Comparison of ENCODE assay signal across 17 mouse cellular contexts in genomic region chr2:10100471-10100870, GRCm38 (mm10). TPM values are rescaled to one million over a fixed set of nuclear protein-coding genes. Genes with fewer than 3 reads are reported as not detected.
A peak's percentile ranks its signal among the peaks of the same experiment; 100 is the strongest.
DNase-seq lines count a peak whose midpoint lies in the region; ATAC-seq and TF ChIP-seq lines count a peak whose summit lies in the region.
"Had no signal": no experiment of that assay in that cellular context is flagged by ENCODE, and none has a peak within 500 bp of the region (broad histone marks: within the 10 kb centered on the region; RNA-seq: fewer than 3 reads in every experiment).

No protein-coding gene starts in this region.

- TF ChIP-seq CTCF in midbrain, postnatal 0 days (IDR thresholded peaks at IDR 0.05), result no peak
- no peak for TF ChIP-seq CTCF in liver, embryonic 14.5 days (IDR thresholded peaks at IDR 0.05; ENCODE audit: low read depth)
- TF ChIP-seq CTCF in stomach, postnatal 0 days (IDR thresholded peaks at IDR 0.05; ENCODE audit: low read depth), result no peak

- H3K9ac ChIP-seq in hindbrain, embryonic 13.5 days, result no peak overlapping the region
- no peak overlapping the region for H3K9ac ChIP-seq in midbrain, embryonic 11.5 days (ENCODE audit: low read length)
- H3K9ac ChIP-seq in midbrain, postnatal 0 days (replicated peaks; ENCODE audit: low read length, poor library complexity, severe bottlenecking), result no peak overlapping the region
- no peak overlapping the region for H3K9ac ChIP-seq in liver, embryonic 14.5 days (replicated peaks)
- no peak overlapping the region for H3K9ac ChIP-seq in stomach, postnatal 0 days (ENCODE audit: low read length)
- H3K9ac ChIP-seq: embryonic facial prominence, embryonic 15.5 days; forebrain, embryonic 13.5 days; hindbrain, embryonic 14.5 days; midbrain, embryonic 15.5 days had no signal

- H3K4me1 ChIP-seq in hindbrain, embryonic 13.5 days (replicated peaks), result no peaks in the 10 kb centered on the region
- no peaks in the 10 kb centered on the region for H3K4me1 ChIP-seq in hindbrain, embryonic 10.5 days (replicated peaks)
- no peaks in the 10 kb centered on the region for H3K4me1 ChIP-seq in midbrain, embryonic 11.5 days (ENCODE audit: control insufficient read depth, insufficient read depth, low read length)
- H3K4me1 ChIP-seq in midbrain, postnatal 0 days (ENCODE audit: insufficient read depth, low read length), result no peaks in the 10 kb centered on the region
- H3K4me1 ChIP-seq in liver, embryonic 14.5 days (replicated peaks; ENCODE audit: control insufficient read depth in 2 of 2, insufficient read depth in 2 of 2, low read length in 1 of 2), result peaks cover 0 to 5% of the 10 kb centered on the region in 2 experiments; a peak in 3 of 4 replicates
- no peaks in the 10 kb centered on the region for H3K4me1 ChIP-seq in stomach, postnatal 0 days (replicated peaks; ENCODE audit: control insufficient read depth, insufficient read depth)
- H3K4me1 ChIP-seq: embryonic facial prominence, embryonic 10.5 days; embryonic facial prominence, embryonic 15.5 days; forebrain, embryonic 13.5 days; midbrain, embryonic 15.5 days had no signal

- no peak overlapping the region for H3K27ac ChIP-seq in hindbrain, embryonic 13.5 days
- no peak overlapping the region for H3K27ac ChIP-seq in hindbrain, embryonic 10.5 days
- no peak overlapping the region for H3K27ac ChIP-seq in midbrain, embryonic 11.5 days (ENCODE audit: low read depth, low read length)
- no peak overlapping the region for H3K27ac ChIP-seq in midbrain, postnatal 0 days (ENCODE audit: low read depth, low read length)
- no peak overlapping the region for H3K27ac ChIP-seq in liver, embryonic 14.5 days
- H3K27ac ChIP-seq in stomach, postnatal 0 days (replicated peaks), result no peak overlapping the region
- H3K27ac ChIP-seq: embryonic facial prominence, embryonic 10.5 days; embryonic facial prominence, embryonic 15.5 days; forebrain, embryonic 13.5 days; hindbrain, embryonic 14.5 days; midbrain, embryonic 15.5 days had no signal

- no peak overlapping the region for H3K4me3 ChIP-seq in hindbrain, embryonic 13.5 days
- no peak overlapping the region for H3K4me3 ChIP-seq in hindbrain, embryonic 10.5 days
- no peak overlapping the region for H3K4me3 ChIP-seq in midbrain, embryonic 11.5 days (ENCODE audit: low read depth, low read length)
- H3K4me3 ChIP-seq in midbrain, postnatal 0 days (ENCODE audit: low read depth, low read length), result no peak overlapping the region
- no peak overlapping the region for H3K4me3 ChIP-seq in liver, embryonic 14.5 days (ENCODE audit: insufficient read depth in 1 of 2, low read depth in 2 of 2, low read length in 2 of 2)
- no peak overlapping the region for H3K4me3 ChIP-seq in stomach, postnatal 0 days (ENCODE audit: low read depth, low read length)
- H3K4me3 ChIP-seq: embryonic facial prominence, embryonic 10.5 days; embryonic facial prominence, embryonic 15.5 days; forebrain, embryonic 13.5 days; megakaryocyte, embryonic 14.5 days; midbrain, embryonic 15.5 days had no signal

- no peak overlapping the region for H3K4me2 ChIP-seq in hindbrain, embryonic 13.5 days
- no peak overlapping the region for H3K4me2 ChIP-seq in midbrain, embryonic 11.5 days
- H3K4me2 ChIP-seq in midbrain, postnatal 0 days (ENCODE audit: low read depth, low read length, poor library complexity, severe bottlenecking), result no peak overlapping the region
- H3K4me2 ChIP-seq in liver, embryonic 14.5 days (ENCODE audit: low read depth), result no peak overlapping the region
- H3K4me2 ChIP-seq in stomach, postnatal 0 days (replicated peaks; ENCODE audit: low read depth), result no peak overlapping the region
- H3K4me2 ChIP-seq: embryonic facial prominence, embryonic 15.5 days; forebrain, embryonic 13.5 days; hindbrain, embryonic 14.5 days; midbrain, embryonic 15.5 days had no signal

- WGBS in hindbrain, embryonic 13.5 days, result 67% methylated on average over 2 of the region's 2 CpGs
- WGBS in hindbrain, embryonic 10.5 days, result 75% methylated on average over 2 of the region's 2 CpGs
- WGBS in midbrain, embryonic 11.5 days, result 72% methylated on average over 2 of the region's 2 CpGs
- 58% methylated on average over 2 of the region's 2 CpGs for WGBS in midbrain, postnatal 0 days
- 61% methylated on average over 2 of the region's 2 CpGs for WGBS in liver, embryonic 14.5 days (ENCODE audit: insufficient replicate concordance)
- 53% methylated on average over 2 of the region's 2 CpGs for WGBS in stomach, postnatal 0 days

- no peak for TF ChIP-seq EP300 in liver, embryonic 14.5 days (IDR thresholded peaks at IDR 0.05; ENCODE audit: low read depth)
- TF ChIP-seq EP300 in stomach, postnatal 0 days (optimal IDR thresholded peaks at IDR 0.05), result no peak

- no peak for DNase-seq in hindbrain, embryonic 10.5 days (ENCODE audit: low spot score)
- DNase-seq in midbrain, embryonic 11.5 days (ENCODE audit: low spot score, missing footprints), result no peak
- no peak for DNase-seq in midbrain, postnatal 0 days (ENCODE audit: low spot score)
- DNase-seq in liver, embryonic 14.5 days (ENCODE audit: low read depth in 3 of 3, low spot score in 3 of 3), result no peak
- no peak for DNase-seq in stomach, postnatal 0 days (ENCODE audit: low spot score)
- DNase-seq in heart, postnatal 4 days, result no peak
- no peak for DNase-seq in layer of hippocampus, adult 11-12 months (ENCODE audit: low spot score)
- DNase-seq: adrenal gland, adult 8-10 months; cerebellum, adult 8-10 months had no signal

- H3K36me3 ChIP-seq in hindbrain, embryonic 13.5 days, result no peaks in the 10 kb centered on the region
- no peaks in the 10 kb centered on the region for H3K36me3 ChIP-seq in hindbrain, embryonic 10.5 days
- no peaks in the 10 kb centered on the region for H3K36me3 ChIP-seq in midbrain, embryonic 11.5 days (ENCODE audit: control insufficient read depth, insufficient read depth, low read length)
- H3K36me3 ChIP-seq in midbrain, postnatal 0 days (ENCODE audit: insufficient read depth, low read length), result no peaks in the 10 kb centered on the region
- no peaks in the 10 kb centered on the region for H3K36me3 ChIP-seq in liver, embryonic 14.5 days (replicated peaks; ENCODE audit: control insufficient read depth, insufficient read depth, low read depth)
- H3K36me3 ChIP-seq in stomach, postnatal 0 days (ENCODE audit: control insufficient read depth, insufficient read depth, low read length), result no peaks in the 10 kb centered on the region
- H3K36me3 ChIP-seq: embryonic facial prominence, embryonic 10.5 days; embryonic facial prominence, embryonic 15.5 days; G1E; midbrain, embryonic 15.5 days had no signal

- no peaks in the 10 kb centered on the region for H3K27me3 ChIP-seq in hindbrain, embryonic 13.5 days
- H3K27me3 ChIP-seq in hindbrain, embryonic 10.5 days (ENCODE audit: insufficient read depth, poor library complexity, severe bottlenecking), result no peaks in the 10 kb centered on the region
- no peaks in the 10 kb centered on the region for H3K27me3 ChIP-seq in midbrain, embryonic 11.5 days (ENCODE audit: control insufficient read depth, insufficient read depth, low read length)
- no peaks in the 10 kb centered on the region for H3K27me3 ChIP-seq in midbrain, postnatal 0 days (ENCODE audit: insufficient read depth, low read length)
- no peaks in the 10 kb centered on the region for H3K27me3 ChIP-seq in liver, embryonic 14.5 days (ENCODE audit: control insufficient read depth, insufficient read depth, low read length)
- H3K27me3 ChIP-seq in stomach, postnatal 0 days (ENCODE audit: control insufficient read depth, insufficient read depth, low read length), result no peaks in the 10 kb centered on the region
- H3K27me3 ChIP-seq: embryonic facial prominence, embryonic 15.5 days; forebrain, embryonic 13.5 days; midbrain, embryonic 15.5 days had no signal

- ATAC-seq in hindbrain, embryonic 13.5 days (ENCODE audit: low FRiP score), result peak; percentile 48; the same call in 1 of the 2 replicates
- ATAC-seq in midbrain, embryonic 11.5 days (ENCODE audit: low FRiP score), result 0 out of 2 replicates have a peak, but pooled peaks have one; percentile 31
- ATAC-seq in midbrain, postnatal 0 days (ENCODE audit: low FRiP score), result no peak
- 0 out of 2 replicates have a peak, but pooled peaks have one; percentile 21 for ATAC-seq in liver, embryonic 14.5 days (ENCODE audit: insufficient read depth)
- ATAC-seq in stomach, postnatal 0 days (ENCODE audit: low FRiP score, low TSS enrichment), result 0 out of 2 replicates have a peak, but pooled peaks have one; percentile 47

- H3K9me3 ChIP-seq in hindbrain, embryonic 13.5 days, result no peaks in the 10 kb centered on the region
- H3K9me3 ChIP-seq in hindbrain, embryonic 10.5 days, result no peaks in the 10 kb centered on the region
- H3K9me3 ChIP-seq in midbrain, embryonic 11.5 days (ENCODE audit: control insufficient read depth, low read length), result no peaks in the 10 kb centered on the region
- H3K9me3 ChIP-seq in midbrain, postnatal 0 days (ENCODE audit: low read length), result no peaks in the 10 kb centered on the region
- no peaks in the 10 kb centered on the region for H3K9me3 ChIP-seq in liver, embryonic 14.5 days (ENCODE audit: control insufficient read depth, low read length)
- no peaks in the 10 kb centered on the region for H3K9me3 ChIP-seq in stomach, postnatal 0 days (ENCODE audit: control insufficient read depth, low read length)
- H3K9me3 ChIP-seq: embryonic facial prominence, embryonic 10.5 days; embryonic facial prominence, embryonic 15.5 days; forebrain, embryonic 13.5 days; G1E; megakaryocyte, embryonic 14.5 days; midbrain, embryonic 15.5 days had no signal

RNA-seq across cellular contexts. Expression of gene Kin, which starts 20.1 kb away (rescaled TPM):
- polyA plus RNA-seq in hindbrain, embryonic 13.5 days (2015; fragmentation: Nextera tagmentation; extraction: Ambion mirVana), result 37.6 and 39.0 TPM in 2 replicates
- polyA plus RNA-seq in hindbrain, embryonic 10.5 days (2016; fragmentation: Nextera tagmentation; extraction: Ambion mirVana), result 30.3 and 35.5 TPM in 2 replicates
- 42.5 and 45.0 TPM in 2 replicates for polyA plus RNA-seq in midbrain, embryonic 11.5 days (2014; fragmentation: Nextera tagmentation; extraction: Ambion mirVana)
- total RNA-seq in midbrain, postnatal 0 days (2014; rRNA removed), result 5.8 and 5.9 TPM in 2 replicates
- polyA plus RNA-seq in midbrain, postnatal 0 days (2015; fragmentation: Nextera tagmentation; extraction: Ambion mirVana), result 14.8 and 18.5 TPM in 2 replicates
- polyA plus RNA-seq in liver, embryonic 14.5 days (2012; rRNA removed), result 3.8 and 8.7 TPM in 2 replicates
- 14.2 and 14.6 TPM in 2 replicates for polyA plus RNA-seq in liver, embryonic 14.5 days (2014; fragmentation: Nextera tagmentation; extraction: Ambion mirVana)
- 15.4 and 16.2 TPM in 2 replicates for polyA plus RNA-seq in stomach, postnatal 0 days (2015; fragmentation: Nextera tagmentation; extraction: Ambion mirVana)
- 10 to 100 TPM in 1 of 2 experiments, 1 to 10 TPM in 1; 9.9 to 12.7 TPM for total RNA-seq in heart, postnatal 4 days (2021)

RNA-seq across cellular contexts. Expression of gene Atp5c1, which starts 20.2 kb away (rescaled TPM):
- 529 and 549 TPM in 2 replicates for polyA plus RNA-seq in hindbrain, embryonic 13.5 days (2015; fragmentation: Nextera tagmentation; extraction: Ambion mirVana)
- polyA plus RNA-seq in hindbrain, embryonic 10.5 days (2016; fragmentation: Nextera tagmentation; extraction: Ambion mirVana), result 487 TPM in 2 replicates
- 532 and 553 TPM in 2 replicates for polyA plus RNA-seq in midbrain, embryonic 11.5 days (2014; fragmentation: Nextera tagmentation; extraction: Ambion mirVana)
- total RNA-seq in midbrain, postnatal 0 days (2014; rRNA removed), result 458 and 510 TPM in 2 replicates
- polyA plus RNA-seq in midbrain, postnatal 0 days (2015; fragmentation: Nextera tagmentation; extraction: Ambion mirVana), result 634 and 663 TPM in 2 replicates
- polyA plus RNA-seq in liver, embryonic 14.5 days (2012; rRNA removed), result 147 and 186 TPM in 2 replicates
- polyA plus RNA-seq in liver, embryonic 14.5 days (2014; fragmentation: Nextera tagmentation; extraction: Ambion mirVana), result 390 and 409 TPM in 2 replicates
- polyA plus RNA-seq in stomach, postnatal 0 days (2015; fragmentation: Nextera tagmentation; extraction: Ambion mirVana), result 620 and 626 TPM in 2 replicates
- 1,000 to 10,000 TPM; 1,094 to 1,159 TPM for total RNA-seq in heart, postnatal 4 days (2021)

RNA-seq across cellular contexts. Expression of gene Itih2, which starts 30.7 kb away (rescaled TPM):
- 1.5 and 1.7 TPM in 2 replicates for polyA plus RNA-seq in hindbrain, embryonic 13.5 days (2015; fragmentation: Nextera tagmentation; extraction: Ambion mirVana)
- 0.10 and 0.22 TPM in 2 replicates for polyA plus RNA-seq in hindbrain, embryonic 10.5 days (2016; fragmentation: Nextera tagmentation; extraction: Ambion mirVana)
- 0.06 and 0.12 TPM in 2 replicates for polyA plus RNA-seq in midbrain, embryonic 11.5 days (2014; fragmentation: Nextera tagmentation; extraction: Ambion mirVana)
- 9.3 and 9.7 TPM in 2 replicates for total RNA-seq in midbrain, postnatal 0 days (2014; rRNA removed)
- polyA plus RNA-seq in midbrain, postnatal 0 days (2015; fragmentation: Nextera tagmentation; extraction: Ambion mirVana), result 5.7 and 6.5 TPM in 2 replicates
- 236 and 321 TPM in 2 replicates for polyA plus RNA-seq in liver, embryonic 14.5 days (2012; rRNA removed)
- 260 and 296 TPM in 2 replicates for polyA plus RNA-seq in liver, embryonic 14.5 days (2014; fragmentation: Nextera tagmentation; extraction: Ambion mirVana)
- 9.0 and 11.3 TPM in 2 replicates for polyA plus RNA-seq in stomach, postnatal 0 days (2015; fragmentation: Nextera tagmentation; extraction: Ambion mirVana)
- total RNA-seq in heart, postnatal 4 days (2021), result under 1 TPM; 0.52 to 0.57 TPM
- polyA plus RNA-seq: G1E had no signal

RNA-seq across cellular contexts. Expression of gene Taf3, which starts 52.1 kb away (rescaled TPM):
- 15.0 and 16.6 TPM in 2 replicates for polyA plus RNA-seq in hindbrain, embryonic 13.5 days (2015; fragmentation: Nextera tagmentation; extraction: Ambion mirVana)
- polyA plus RNA-seq in hindbrain, embryonic 10.5 days (2016; fragmentation: Nextera tagmentation; extraction: Ambion mirVana), result 13.6 and 16.2 TPM in 2 replicates
- 17.0 and 17.7 TPM in 2 replicates for polyA plus RNA-seq in midbrain, embryonic 11.5 days (2014; fragmentation: Nextera tagmentation; extraction: Ambion mirVana)
- 5.1 and 5.4 TPM in 2 replicates for total RNA-seq in midbrain, postnatal 0 days (2014; rRNA removed)
- polyA plus RNA-seq in midbrain, postnatal 0 days (2015; fragmentation: Nextera tagmentation; extraction: Ambion mirVana), result 10.3 and 10.8 TPM in 2 replicates
- 3.2 and 4.7 TPM in 2 replicates for polyA plus RNA-seq in liver, embryonic 14.5 days (2012; rRNA removed)
- 5.0 and 6.7 TPM in 2 replicates for polyA plus RNA-seq in liver, embryonic 14.5 days (2014; fragmentation: Nextera tagmentation; extraction: Ambion mirVana)
- polyA plus RNA-seq in stomach, postnatal 0 days (2015; fragmentation: Nextera tagmentation; extraction: Ambion mirVana), result 4.7 and 4.9 TPM in 2 replicates
- total RNA-seq in heart, postnatal 4 days (2021), result 1 to 10 TPM; 8.4 to 8.6 TPM

RNA-seq across cellular contexts. Expression of gene Itih5, which starts 52.9 kb away (rescaled TPM):
- polyA plus RNA-seq in hindbrain, embryonic 13.5 days (2015; fragmentation: Nextera tagmentation; extraction: Ambion mirVana), result 7.2 and 7.6 TPM in 2 replicates
- polyA plus RNA-seq in hindbrain, embryonic 10.5 days (2016; fragmentation: Nextera tagmentation; extraction: Ambion mirVana), result 3.8 and 5.6 TPM in 2 replicates
- polyA plus RNA-seq in midbrain, embryonic 11.5 days (2014; fragmentation: Nextera tagmentation; extraction: Ambion mirVana), result 7.4 and 7.6 TPM in 2 replicates
- 18.3 and 19.6 TPM in 2 replicates for total RNA-seq in midbrain, postnatal 0 days (2014; rRNA removed)
- polyA plus RNA-seq in midbrain, postnatal 0 days (2015; fragmentation: Nextera tagmentation; extraction: Ambion mirVana), result 10.2 and 11.0 TPM in 2 replicates
- 1.4 and 2.0 TPM in 2 replicates for polyA plus RNA-seq in liver, embryonic 14.5 days (2012; rRNA removed)
- 2.5 and 2.8 TPM in 2 replicates for polyA plus RNA-seq in liver, embryonic 14.5 days (2014; fragmentation: Nextera tagmentation; extraction: Ambion mirVana)
- 28.0 and 35.4 TPM in 2 replicates for polyA plus RNA-seq in stomach, postnatal 0 days (2015; fragmentation: Nextera tagmentation; extraction: Ambion mirVana)
- 10 to 100 TPM; 24.9 to 30.2 TPM for total RNA-seq in heart, postnatal 4 days (2021)
- polyA plus RNA-seq: G1E had no signal

Comparison
In these comparisons a context has a peak if more than half of its experiments do, and no peak if none do; other contexts are left out.
1. RNA of gene Itih2, which starts 30.7 kb away (polyA plus RNA-seq): 236 to 321 TPM in liver, embryonic 14.5 days; 9.0 to 11.3 TPM in stomach, postnatal 0 days, 5.7 to 6.5 TPM in midbrain, postnatal 0 days, 1.5 to 1.7 TPM in hindbrain, embryonic 13.5 days, 0.10 to 0.22 TPM in hindbrain, embryonic 10.5 days and 0.06 to 0.12 TPM in midbrain, embryonic 11.5 days; every median in the first group is over 10 times any median in the second.